8 mouse cellular contexts compared by ENCODE assay signal in genomic region chr10:43155046-43155560, GRCm38 (mm10). TPM values are rescaled to one million over a fixed set of nuclear protein-coding genes. Genes with fewer than 3 reads are reported as not detected.
DNase-seq lines count a peak whose midpoint lies in the region; ATAC-seq and TF ChIP-seq lines count a peak whose summit lies in the region.

No protein-coding gene starts in this region.

- no peaks in the 10 kb centered on the region for H3K9me3 ChIP-seq in heart, embryonic 14.5 days (ENCODE audit: control insufficient read depth, low read length)
- H3K9me3 ChIP-seq in kidney, embryonic 14.5 days (ENCODE audit: control insufficient read depth, low read length), result no peaks in the 10 kb centered on the region
- no peaks in the 10 kb centered on the region for H3K9me3 ChIP-seq in lung, embryonic 14.5 days (ENCODE audit: low read depth, low read length)

- H3K4me2 ChIP-seq in heart, embryonic 14.5 days (ENCODE audit: low read length), result peak overlapping the region; percentile 38
- H3K4me2 ChIP-seq in kidney, embryonic 14.5 days (replicated peaks; ENCODE audit: low read depth, low read length), result no peak overlapping the region; the same call in 1 of the 2 replicates
- H3K4me2 ChIP-seq in lung, embryonic 14.5 days, result peak overlapping the region; percentile 30

- WGBS in heart, embryonic 14.5 days, result 29% methylated on average over 12 of the region's 12 CpGs
- 27% methylated on average over 12 of the region's 12 CpGs for WGBS in kidney, embryonic 14.5 days
- 16% methylated on average over 12 of the region's 12 CpGs for WGBS in lung, embryonic 14.5 days

- H3K27ac ChIP-seq in heart, embryonic 14.5 days (replicated peaks in 1 of 2; ENCODE audit: control insufficient read depth in 1 of 2, insufficient read depth in 1 of 2, low read depth in 2 of 2, low read length in 2 of 2), result peak overlapping the region; percentile 45 to 67; a peak in 3 of 4 replicates
- no peak overlapping the region for H3K27ac ChIP-seq in kidney, embryonic 14.5 days (ENCODE audit: low read depth, low read length)
- H3K27ac ChIP-seq in lung, embryonic 14.5 days (ENCODE audit: low read depth), result no peak overlapping the region

- H3K4me3 ChIP-seq in heart, embryonic 14.5 days (ENCODE audit: control insufficient read depth in 1 of 2, insufficient read depth in 1 of 2, low read depth in 1 of 2, low read length in 2 of 2), result no peak overlapping the region
- H3K4me3 ChIP-seq in kidney, embryonic 14.5 days (ENCODE audit: low read length), result no peak overlapping the region
- H3K4me3 ChIP-seq in lung, embryonic 14.5 days (ENCODE audit: low read depth, low read length), result no peak overlapping the region

- ATAC-seq in heart, embryonic 14.5 days (ENCODE audit: insufficient number of reproducible peaks, insufficient read depth, low FRiP score, low read depth), result peak; percentile 54
- ATAC-seq in kidney, embryonic 14.5 days (ENCODE audit: low FRiP score, low TSS enrichment), result peak; percentile 83
- ATAC-seq in lung, embryonic 14.5 days (ENCODE audit: insufficient read depth), result peak; percentile 79; the same call in 1 of the 2 replicates
- no peak for ATAC-seq in monocyte, adult 5-6 weeks (replicated peaks; ENCODE audit: insufficient number of reproducible peaks, low FRiP score, low TSS enrichment, poor library complexity, severe bottlenecking)

- H3K27me3 ChIP-seq in heart, embryonic 14.5 days (ENCODE audit: control insufficient read depth, insufficient read depth, low read length), result no peaks in the 10 kb centered on the region
- no peaks in the 10 kb centered on the region for H3K27me3 ChIP-seq in kidney, embryonic 14.5 days (ENCODE audit: control insufficient read depth, insufficient read depth, low read length)
- no peaks in the 10 kb centered on the region for H3K27me3 ChIP-seq in lung, embryonic 14.5 days (ENCODE audit: insufficient read depth, low read length)

- H3K36me3 ChIP-seq in heart, embryonic 14.5 days (ENCODE audit: control insufficient read depth, insufficient read depth, low read length), result peaks cover 5% of the 10 kb centered on the region; the same call in 1 of the 2 replicates
- H3K36me3 ChIP-seq in kidney, embryonic 14.5 days (ENCODE audit: control insufficient read depth, insufficient read depth, low read length), result no peaks in the 10 kb centered on the region
- H3K36me3 ChIP-seq in lung, embryonic 14.5 days (ENCODE audit: insufficient read depth), result no peaks in the 10 kb centered on the region

- DNase-seq in layer of hippocampus, adult 8-10 months (ENCODE audit: low spot score in 2 of 2), result peak; percentile 44 to 49
- no peak for DNase-seq in layer of hippocampus, adult 9-10 months (ENCODE audit: low spot score)
- peak; percentile 36 for DNase-seq in fibroblast of lung, adult 2 months (ENCODE audit: low read depth)
- DNase-seq in lung, embryonic 14.5 days, result peak; percentile 91
- DNase-seq in ovary, postnatal 14 days (ENCODE audit: low spot score), result peak; percentile 58

- no peak for TF ChIP-seq CTCF in lung, embryonic 14.5 days (IDR thresholded peaks at IDR 0.05; ENCODE audit: low read depth)

- H3K4me1 ChIP-seq in heart, embryonic 14.5 days (ENCODE audit: control insufficient read depth in 2 of 2, insufficient read depth in 2 of 2, low read length in 2 of 2), result peaks cover 12 to 19% of the 10 kb centered on the region in 2 experiments
- 0 out of 2 replicates have a peak, but pooled peaks cover 7% of the 10 kb centered on the region for H3K4me1 ChIP-seq in kidney, embryonic 14.5 days (ENCODE audit: control insufficient read depth, insufficient read depth, low read length)
- H3K4me1 ChIP-seq in lung, embryonic 14.5 days (ENCODE audit: insufficient read depth), result peaks cover 3% of the 10 kb centered on the region; the same call in 1 of the 2 replicates

- H3K9ac ChIP-seq in heart, embryonic 14.5 days (ENCODE audit: low read length), result no peak overlapping the region
- H3K9ac ChIP-seq in kidney, embryonic 14.5 days (ENCODE audit: low read depth, low read length), result no peak overlapping the region
- H3K9ac ChIP-seq in lung, embryonic 14.5 days, result no peak overlapping the region

RNA-seq across cellular contexts. Expression of gene Sobp, which starts 19.2 kb away (rescaled TPM):
- total RNA-seq in layer of hippocampus, adult 8-10 months (2022), result 10 to 100 TPM; 70.2 to 79.5 (median 72.3) TPM
- polyA plus RNA-seq in heart, embryonic 14.5 days (2014; fragmentation: Nextera tagmentation; extraction: Ambion mirVana), result 2.4 and 3.0 TPM in 2 replicates
- 3.9 and 4.0 TPM in 2 replicates for polyA plus RNA-seq in kidney, embryonic 14.5 days (2014; fragmentation: Nextera tagmentation; extraction: Ambion mirVana)
- 0.46 and 0.66 TPM in 2 replicates for polyA plus RNA-seq in lung, embryonic 14.5 days (2014; fragmentation: Nextera tagmentation; extraction: Ambion mirVana)
- not detected in 3 replicates for total RNA-seq in monocyte, adult 5-6 weeks (2017)

RNA-seq across cellular contexts. Expression of gene 9030612E09Rik, which starts 19.4 kb away (rescaled TPM):
- 1 to 10 TPM; 1.5 to 2.0 (median 1.7) TPM for total RNA-seq in layer of hippocampus, adult 8-10 months (2022)
- 0.49 and 0.55 TPM in 2 replicates for polyA plus RNA-seq in heart, embryonic 14.5 days (2014; fragmentation: Nextera tagmentation; extraction: Ambion mirVana)
- 0.87 and 1.6 TPM in 2 replicates for polyA plus RNA-seq in kidney, embryonic 14.5 days (2014; fragmentation: Nextera tagmentation; extraction: Ambion mirVana)
- polyA plus RNA-seq in lung, embryonic 14.5 days (2014; fragmentation: Nextera tagmentation; extraction: Ambion mirVana), result 0.30 TPM in 1 of 2 replicates, not detected in the other
- not detected in 3 replicates for total RNA-seq in monocyte, adult 5-6 weeks (2017)

Comparison
In these comparisons a context has a peak if more than half of its experiments do, and no peak if none do; other contexts are left out.
1. H3K27ac ChIP-seq: peak in heart, embryonic 14.5 days (2 of 2); none in kidney, embryonic 14.5 days (single experiment) and lung, embryonic 14.5 days (single experiment).